Mouse (Mus musculus) forebrain, embryonic 11.5 days (tissue): Measurements from ENCODE around the gene Nt5e. TPM values are rescaled to one million over a fixed set of nuclear protein-coding genes. Genes with fewer than 3 reads are reported as not detected.
A peak's percentile ranks its signal among the peaks of the same experiment; 100 is the strongest.

Experiments used
- ATAC-seq: fragments of 200-750 bp; cut with Nextera tagmentation; replicated peaks from 2 replicates; pipeline ENCODE4 v1.8.0; 2017; ENCODE audit warnings: moderate TSS enrichment; ENCODE audit not compliant: low FRiP score
- DNase-seq: peaks from one replicate; pipeline ENCODE4 v3.0.0-alpha.2; 2017; ENCODE audit warnings: low spot score
- H3K27ac ChIP-seq: fragments of 300-500 bp; sonication (generic); 2 replicates; pipeline ENCODE4 v1.5.1; 2014; ENCODE audit warnings: low read depth, low read length
- H3K27me3 ChIP-seq: fragments of 300-500 bp; sonication (generic); 2 replicates; pipeline ENCODE4 v1.6.1; 2014; ENCODE audit warnings: mild to moderate bottlenecking, low read length, mixed read lengths; ENCODE audit not compliant: control insufficient read depth, insufficient read depth
- H3K36me3 ChIP-seq: fragments of 300-500 bp; sonication (generic); 2 replicates; pipeline ENCODE4 v1.6.1; 2014; ENCODE audit warnings: mild to moderate bottlenecking, low read length, moderate library complexity, mixed read lengths; ENCODE audit not compliant: control insufficient read depth, insufficient read depth
- H3K4me1 ChIP-seq: fragments of 300-500 bp; sonication (generic); replicated peaks from 2 replicates; pipeline ENCODE4 v1.6.1; 2014; ENCODE audit warnings: low read length, mixed read lengths; ENCODE audit not compliant: control insufficient read depth, insufficient read depth
- H3K4me2 ChIP-seq: fragments of 300-500 bp; sonication (generic); 2 replicates; pipeline ENCODE4 v1.6.1; 2014; ENCODE audit warnings: low read depth, mild to moderate bottlenecking, low read length, moderate library complexity, mixed read lengths; ENCODE audit not compliant: severe bottlenecking
- H3K4me3 ChIP-seq: fragments of 300-500 bp; sonication (generic); 2 replicates; pipeline ENCODE4 v1.5.1; 2014; ENCODE audit warnings: low read depth, low read length
- H3K9ac ChIP-seq: fragments of 300-500 bp; sonication (generic); 2 replicates; pipeline ENCODE4 v1.6.1; 2014; ENCODE audit warnings: low read length
- H3K9me3 ChIP-seq: fragments of 300-500 bp; sonication (generic); 2 replicates; pipeline ENCODE4 v1.6.1; 2016; ENCODE audit warnings: low read length, mixed read lengths; ENCODE audit not compliant: control insufficient read depth
- WGBS: fragments of 180-500 bp; shearing (Covaris S2); extraction: QIAGEN DNeasy Blood & Tissue Kit; methylation state at CpG from one replicate; pipeline ENCODE4 v1.1.7; 2014; 5-methylcytosine and 5-hydroxymethylcytosine counted together
- polyA plus RNA-seq: library from polyadenylated mRNA; unstranded; fragments of >200 nt; fragmentation: Nextera tagmentation; extraction: Ambion mirVana; gene quantifications from 2 replicates; pipeline ENCODE4 v1.2.1, GENCODE M21; 2014

The Nt5e gene
- polyA plus RNA-seq, 1 experiment from 2014 or later, result 0.88 TPM

- Histone ChIP-seq H3K9ac (no peak overlapping the region), H3K36me3 (no peaks in the 10 kb centered on the region), H3K4me3 (no peak overlapping the region), H3K4me2 (peak overlapping the region; percentile 5; the same call in 1 of the 2 replicates), H3K27me3 (peaks cover 13% of the 10 kb centered on the region), H3K4me1 (peaks cover 4% of the 10 kb centered on the region; the same call in 1 of the 2 replicates), H3K27ac (no peak overlapping the region), H3K9me3 (no peaks in the 10 kb centered on the region)
- WGBS, result 5% methylated on average over 3 of the region's 3 CpGs
- DNase-seq (peak; percentile 64), ATAC-seq (peak; percentile 70)
Observed at GRCm38 (mm10) chr9:88332447-88332846, 5.5 kb downstream of the Nt5e start.

GRCm38 (mm10) chr9:88335839-88336238 lies 8.8 kb downstream of the Nt5e start:
- WGBS, result 82% methylated on average over 1 of the region's 2 CpGs

GRCm38 (mm10) chr9:88340819-88341218 lies 13.8 kb downstream of the Nt5e start:
- H3K9ac ChIP-seq, result no peak overlapping the region
- H3K4me2 ChIP-seq, result no peak overlapping the region
- ATAC-seq (no peak), DNase-seq (no peak)
- H3K4me3 ChIP-seq, result no peak overlapping the region
- no peaks in the 10 kb centered on the region; the same call in 1 of the 2 replicates for H3K4me1 ChIP-seq
- H3K27me3 ChIP-seq, result no peaks in the 10 kb centered on the region
- H3K36me3 ChIP-seq, result no peaks in the 10 kb centered on the region
- no peak overlapping the region for H3K27ac ChIP-seq
- H3K9me3 ChIP-seq, result no peaks in the 10 kb centered on the region
- 90% methylated on average over 3 of the region's 3 CpGs for WGBS

More at GRCm38 (mm10) chr9:88335839-88336238, 8.8 kb downstream of the Nt5e start:
- peaks cover 4% of the 10 kb centered on the region; the same call in 1 of the 2 replicates for H3K4me1 ChIP-seq
- H3K27ac ChIP-seq, result no peak overlapping the region
- H3K4me3 ChIP-seq, result no peak overlapping the region
- no peaks in the 10 kb centered on the region for H3K9me3 ChIP-seq
- no peaks in the 10 kb centered on the region for H3K27me3 ChIP-seq
- H3K36me3 ChIP-seq, result no peaks in the 10 kb centered on the region
- no peak overlapping the region for H3K9ac ChIP-seq
- no peak for ATAC-seq
- no peak overlapping the region for H3K4me2 ChIP-seq
- DNase-seq, result no peak

GRCm38 (mm10) chr9:88342241-88342640 lies 15.2 kb downstream of the Nt5e start:
- no peak for ATAC-seq

GRCm38 (mm10) chr9:88342701-88343100 lies 15.7 kb downstream of the Nt5e start:
- Histone ChIP-seq H3K4me3 (no peak overlapping the region), H3K4me1 (no peaks in the 10 kb centered on the region; the same call in 1 of the 2 replicates), H3K27me3 (no peaks in the 10 kb centered on the region), H3K4me2 (no peak overlapping the region), H3K27ac (no peak overlapping the region), H3K9me3 (no peaks in the 10 kb centered on the region), H3K9ac (no peak overlapping the region), H3K36me3 (no peaks in the 10 kb centered on the region)
- ATAC-seq (no peak), DNase-seq (no peak)
- 84% methylated on average over 3 of the region's 3 CpGs for whole genome bisulfite sequencing

More at GRCm38 (mm10) chr9:88342241-88342640, 15.2 kb downstream of the Nt5e start:
- Histone ChIP-seq H3K27me3 (no peaks in the 10 kb centered on the region), H3K4me2 (no peak overlapping the region), H3K9ac (no peak overlapping the region), H3K36me3 (no peaks in the 10 kb centered on the region), H3K4me3 (no peak overlapping the region), H3K9me3 (no peaks in the 10 kb centered on the region), H3K27ac (no peak overlapping the region), H3K4me1 (no peaks in the 10 kb centered on the region; the same call in 1 of the 2 replicates)
- DNase-seq, result no peak
- WGBS, result 59% methylated on average over 7 of the region's 7 CpGs

- 84% methylated on average over 2 of the region's 2 CpGs for WGBS
- H3K27ac ChIP-seq, result no peak overlapping the region
- ATAC-seq, result no peak
Observed at GRCm38 (mm10) chr9:88344424-88344823, 17.4 kb downstream of the Nt5e start.

GRCm38 (mm10) chr9:88346857-88347256 lies 19.9 kb downstream of the Nt5e start:
- no peaks in the 10 kb centered on the region for H3K27me3 ChIP-seq
- H3K4me3 ChIP-seq, result no peak overlapping the region
- ATAC-seq (no peak), DNase-seq (no peak)
- H3K27ac ChIP-seq, result no peak overlapping the region
- no peak overlapping the region for H3K9ac ChIP-seq
- H3K4me2 ChIP-seq, result no peak overlapping the region
- 79% methylated on average over 5 of the region's 5 CpGs for WGBS
- H3K4me1 ChIP-seq, result no peaks in the 10 kb centered on the region; the same call in 1 of the 2 replicates
- no peaks in the 10 kb centered on the region for H3K9me3 ChIP-seq
- no peaks in the 10 kb centered on the region for H3K36me3 ChIP-seq

More at GRCm38 (mm10) chr9:88344424-88344823, 17.4 kb downstream of the Nt5e start:
- Histone ChIP-seq H3K4me2 (no peak overlapping the region), H3K36me3 (no peaks in the 10 kb centered on the region), H3K9ac (no peak overlapping the region), H3K4me1 (no peaks in the 10 kb centered on the region; the same call in 1 of the 2 replicates), H3K4me3 (no peak overlapping the region), H3K27me3 (no peaks in the 10 kb centered on the region), H3K9me3 (no peaks in the 10 kb centered on the region)
- no peak for DNase-seq

GRCm38 (mm10) chr9:88348623-88349022 lies 21.6 kb downstream of the Nt5e start:
- DNase-seq (no peak), ATAC-seq (no peak)
- no peak overlapping the region for H3K9ac ChIP-seq
- no peaks in the 10 kb centered on the region for H3K9me3 ChIP-seq
- H3K4me2 ChIP-seq, result no peak overlapping the region
- no peaks in the 10 kb centered on the region for H3K4me1 ChIP-seq
- H3K36me3 ChIP-seq, result no peaks in the 10 kb centered on the region
- no peak overlapping the region for H3K27ac ChIP-seq
- no peaks in the 10 kb centered on the region for H3K27me3 ChIP-seq
- WGBS, result 90% methylated on average over 6 of the region's 6 CpGs
- H3K4me3 ChIP-seq, result no peak overlapping the region

- no peak overlapping the region for H3K9ac ChIP-seq
- no peaks in the 10 kb centered on the region for H3K4me1 ChIP-seq
- no peaks in the 10 kb centered on the region for H3K9me3 ChIP-seq
- WGBS, result 71% methylated on average over 1 of the region's 1 CpGs
- no peak overlapping the region for H3K27ac ChIP-seq
- DNase-seq (no peak), ATAC-seq (no peak)
- H3K4me2 ChIP-seq, result no peak overlapping the region
- H3K4me3 ChIP-seq, result no peak overlapping the region
- H3K36me3 ChIP-seq, result no peaks in the 10 kb centered on the region
- no peaks in the 10 kb centered on the region for H3K27me3 ChIP-seq
Observed at GRCm38 (mm10) chr9:88350317-88350716, 23.3 kb downstream of the Nt5e start.
